Mouse (Mus musculus) bone marrow macrophage, adult 2 months (primary cell): ENCODE results near the gene Tnfaip1. TPM values are rescaled to one million over a fixed set of nuclear protein-coding genes. Genes with fewer than 3 reads are reported as not detected.
A peak's percentile ranks its signal among the peaks of the same experiment; 100 is the strongest.

Source experiments
- H3K27ac ChIP-seq: 2 replicates; pipeline ENCODE4 v1.5.1; 2012; ENCODE audit warnings: low read depth, low read length; ENCODE audit not compliant: insufficient read depth
- H3K4me1 ChIP-seq: 2 replicates; pipeline ENCODE4 v1.6.1; 2012; ENCODE audit warnings: low read length; ENCODE audit not compliant: control insufficient read depth, insufficient read depth
- H3K4me3 ChIP-seq: 2 replicates; pipeline ENCODE4 v1.5.1; 2012; ENCODE audit warnings: mild to moderate bottlenecking, low read length, moderate library complexity; ENCODE audit not compliant: insufficient read depth
- CTCF ChIP-seq: IDR thresholded peaks from 2 replicates; pipeline ENCODE4 v1.5.1; 2012; ENCODE audit warnings: low read depth, mild to moderate bottlenecking, low read length, moderate library complexity
- POLR2A ChIP-seq: IDR thresholded peaks from 2 replicates; pipeline ENCODE4 v1.6.1; 2012; ENCODE audit warnings: mild to moderate bottlenecking, low read depth, low read length, borderline replicate concordance
- polyA plus RNA-seq: library from polyadenylated mRNA; stranded (reverse); fragments of >200 nt; gene quantifications from 2 replicates; pipeline ENCODE4 v1.2.4, GENCODE M21; 2012; ENCODE audit not compliant: missing spikeins, insufficient read depth, insufficient read length

Gene Tnfaip1
- polyA plus RNA-seq, 1 experiment, result 32.3 TPM

DNA sequence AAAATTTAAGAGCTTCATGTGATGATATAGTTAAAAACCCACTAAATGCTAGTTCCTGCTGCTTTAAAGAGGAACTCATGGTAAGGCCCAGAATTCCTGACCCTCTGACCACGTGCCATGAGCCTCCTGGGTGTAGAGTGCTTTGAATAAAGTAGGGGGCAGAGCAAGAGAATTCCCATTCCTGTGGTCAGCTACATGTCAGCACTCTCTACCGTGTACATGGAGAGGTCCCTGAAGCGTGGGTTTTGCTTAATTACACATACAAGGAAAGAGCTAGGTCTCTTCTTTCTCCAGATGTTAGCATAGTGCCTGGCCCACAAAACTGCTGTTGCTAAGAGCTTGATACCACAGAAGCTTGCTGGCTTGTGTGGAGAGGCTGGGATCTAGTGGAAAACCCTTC, 30.7 kb downstream of the Tnfaip1 start:
- H3K27ac ChIP-seq, result peak overlapping the region; percentile 4; the same call in 1 of the 2 replicates
- no peak overlapping the region for H3K4me3 ChIP-seq
- no peak for TF ChIP-seq CTCF
- no peak for TF ChIP-seq POLR2A
- H3K4me1 ChIP-seq, result peaks cover 22% of the 10 kb centered on the region

DNA sequence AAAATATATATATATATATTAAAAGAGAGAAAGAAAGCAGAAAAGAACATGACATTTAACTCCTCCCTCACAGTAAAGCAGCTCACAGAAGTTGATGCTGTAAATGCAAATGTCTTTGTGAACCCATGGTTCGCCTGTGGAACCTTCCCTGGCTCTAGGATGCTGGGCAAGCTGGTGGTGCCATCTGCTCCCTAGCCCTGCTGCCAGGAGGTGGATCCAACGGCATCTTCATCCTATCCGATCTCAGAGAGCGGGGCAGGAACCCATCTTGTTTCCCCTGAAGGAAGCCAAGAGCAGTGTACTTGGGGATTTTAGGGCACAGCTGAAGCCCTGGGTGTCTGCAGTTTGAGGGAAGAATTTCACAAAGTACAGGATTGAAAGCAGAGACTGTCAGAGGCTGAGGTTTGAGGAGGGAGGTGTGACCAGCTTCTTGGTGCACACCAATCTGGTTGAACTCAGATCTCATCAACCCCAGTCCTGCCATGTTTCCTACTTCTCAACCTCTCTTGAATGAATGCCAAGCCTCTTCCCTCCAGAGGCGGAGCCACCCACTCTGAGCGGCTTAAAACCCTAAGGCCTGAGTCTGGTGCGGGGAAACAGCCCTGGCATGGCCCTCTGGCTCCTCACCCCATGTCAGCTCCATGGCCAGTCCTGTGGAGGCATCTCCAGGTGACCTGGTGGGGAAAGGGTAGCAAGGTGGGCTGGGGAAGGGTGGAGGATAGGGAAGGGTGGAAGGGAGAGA, 33.1 kb downstream of the Tnfaip1 start, which contains the start of gene Sebox:
TSS of gene Sebox (plus strand) at position 539 of the 742 bp plus-strand sequence.
- TF ChIP-seq CTCF (no peak), POLR2A (no peak)
- no peak within 1 kb of the TSS for H3K27ac ChIP-seq
- H3K4me3 ChIP-seq, result no peak within 1 kb of the TSS
- peaks cover 24% of the 10 kb centered on the region for H3K4me1 ChIP-seq

DNA sequence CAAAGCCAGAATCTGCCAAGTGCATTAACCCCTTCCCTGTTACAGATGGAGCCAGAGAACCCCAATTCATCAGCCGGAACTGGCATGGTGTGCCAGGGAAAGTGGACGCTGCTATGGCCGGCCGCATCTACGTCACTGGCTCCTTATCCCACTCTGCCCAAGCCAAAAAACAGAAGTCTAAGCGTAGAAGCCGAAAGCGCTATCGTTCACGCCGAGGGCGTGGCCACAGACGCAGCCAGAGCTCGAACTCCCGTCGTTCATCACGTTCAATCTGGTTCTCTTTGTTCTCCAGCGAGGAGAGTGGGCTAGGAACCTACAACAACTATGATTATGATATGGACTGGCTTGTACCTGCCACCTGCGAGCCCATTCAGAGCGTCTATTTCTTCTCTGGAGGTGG, 34.6 kb downstream of the Tnfaip1 start:
- TF ChIP-seq CTCF, result no peak
- no peak for TF ChIP-seq POLR2A
- no peak overlapping the region for H3K4me3 ChIP-seq
- no peak overlapping the region for H3K27ac ChIP-seq
- peaks cover 19% of the 10 kb centered on the region for H3K4me1 ChIP-seq

DNA sequence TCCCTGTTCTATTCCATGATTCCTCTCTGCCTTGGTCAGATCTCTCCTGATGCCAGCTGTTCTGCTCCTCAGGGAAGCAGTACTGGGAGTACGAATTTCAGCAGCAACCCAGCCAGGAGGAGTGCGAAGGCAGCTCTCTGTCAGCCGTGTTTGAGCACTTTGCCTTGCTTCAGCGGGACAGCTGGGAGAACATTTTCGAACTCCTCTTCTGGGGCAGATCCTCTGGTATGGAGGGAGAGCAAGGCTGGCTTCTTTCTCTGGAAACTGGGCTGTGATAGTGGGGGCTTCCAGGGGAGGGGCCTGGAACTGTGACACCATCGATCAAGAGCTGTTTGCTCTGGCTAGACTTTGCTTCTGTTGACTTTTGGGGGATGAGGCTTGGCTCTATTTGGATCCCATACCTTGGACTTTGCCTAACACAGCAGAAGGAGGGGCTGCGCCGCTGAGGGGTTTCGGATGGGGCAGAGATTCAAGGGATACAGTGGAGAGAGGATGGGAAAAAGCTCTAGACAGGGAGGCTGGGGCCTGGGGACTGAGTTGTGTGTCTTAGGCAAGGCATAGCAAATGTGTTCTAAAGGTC, 35.4 kb downstream of the Tnfaip1 start:
- H3K4me3 ChIP-seq, result no peak overlapping the region
- H3K4me1 ChIP-seq, result peaks cover 15% of the 10 kb centered on the region
- TF ChIP-seq CTCF (no peak), POLR2A (no peak)
- H3K27ac ChIP-seq, result no peak overlapping the region

DNA sequence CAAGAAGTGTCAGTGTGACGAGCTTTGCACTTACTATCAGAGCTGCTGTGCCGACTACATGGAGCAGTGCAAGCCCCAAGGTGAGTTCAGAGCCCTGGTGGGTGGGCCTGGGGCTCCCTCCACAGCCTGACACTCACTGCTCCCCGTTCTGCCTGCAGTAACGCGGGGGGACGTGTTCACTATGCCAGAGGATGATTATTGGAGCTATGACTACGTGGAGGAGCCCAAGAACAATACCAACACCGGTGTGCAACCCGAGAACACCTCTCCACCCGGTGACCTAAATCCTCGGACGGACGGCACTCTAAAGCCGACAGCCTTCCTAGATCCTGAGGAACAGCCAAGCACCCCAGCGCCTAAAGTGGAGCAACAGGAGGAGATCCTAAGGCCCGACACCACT, 36.6 kb downstream of the Tnfaip1 start:
- Histone ChIP-seq H3K27ac (no peak overlapping the region), H3K4me1 (peaks cover 7% of the 10 kb centered on the region), H3K4me3 (no peak overlapping the region)
- TF ChIP-seq POLR2A, result no peak
- TF ChIP-seq CTCF, result no peak

DNA sequence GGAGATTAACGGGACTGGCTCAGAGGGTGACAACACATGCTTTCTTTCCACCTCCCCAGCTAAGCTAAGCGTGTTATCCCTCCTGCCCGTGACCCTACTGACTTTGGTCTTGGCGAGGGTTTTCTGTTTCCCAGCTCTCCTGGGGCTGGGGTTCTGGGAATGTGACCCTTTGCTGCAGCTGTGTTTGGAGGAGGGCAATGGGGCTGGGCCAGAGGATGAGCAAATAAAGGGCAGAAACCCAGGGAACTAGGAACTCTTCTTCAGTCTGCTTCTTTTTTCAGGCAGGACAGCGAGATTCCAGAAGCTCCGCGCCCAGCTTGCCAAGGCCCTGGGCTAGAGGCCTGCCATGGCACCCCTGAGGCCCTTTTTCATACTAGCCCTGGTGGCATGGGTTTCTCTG, 37.1 kb downstream of the Tnfaip1 start, which contains the start of gene Vtn:
TSS of gene Vtn (plus strand) at position 88 of the 400 bp plus-strand sequence.
- Histone ChIP-seq H3K27ac (no peak within 1 kb of the TSS), H3K4me3 (peak within 1 kb of the TSS; percentile 59), H3K4me1 (peaks cover 7% of the 10 kb centered on the region)
- TF ChIP-seq POLR2A (no peak), CTCF (no peak)

DNA sequence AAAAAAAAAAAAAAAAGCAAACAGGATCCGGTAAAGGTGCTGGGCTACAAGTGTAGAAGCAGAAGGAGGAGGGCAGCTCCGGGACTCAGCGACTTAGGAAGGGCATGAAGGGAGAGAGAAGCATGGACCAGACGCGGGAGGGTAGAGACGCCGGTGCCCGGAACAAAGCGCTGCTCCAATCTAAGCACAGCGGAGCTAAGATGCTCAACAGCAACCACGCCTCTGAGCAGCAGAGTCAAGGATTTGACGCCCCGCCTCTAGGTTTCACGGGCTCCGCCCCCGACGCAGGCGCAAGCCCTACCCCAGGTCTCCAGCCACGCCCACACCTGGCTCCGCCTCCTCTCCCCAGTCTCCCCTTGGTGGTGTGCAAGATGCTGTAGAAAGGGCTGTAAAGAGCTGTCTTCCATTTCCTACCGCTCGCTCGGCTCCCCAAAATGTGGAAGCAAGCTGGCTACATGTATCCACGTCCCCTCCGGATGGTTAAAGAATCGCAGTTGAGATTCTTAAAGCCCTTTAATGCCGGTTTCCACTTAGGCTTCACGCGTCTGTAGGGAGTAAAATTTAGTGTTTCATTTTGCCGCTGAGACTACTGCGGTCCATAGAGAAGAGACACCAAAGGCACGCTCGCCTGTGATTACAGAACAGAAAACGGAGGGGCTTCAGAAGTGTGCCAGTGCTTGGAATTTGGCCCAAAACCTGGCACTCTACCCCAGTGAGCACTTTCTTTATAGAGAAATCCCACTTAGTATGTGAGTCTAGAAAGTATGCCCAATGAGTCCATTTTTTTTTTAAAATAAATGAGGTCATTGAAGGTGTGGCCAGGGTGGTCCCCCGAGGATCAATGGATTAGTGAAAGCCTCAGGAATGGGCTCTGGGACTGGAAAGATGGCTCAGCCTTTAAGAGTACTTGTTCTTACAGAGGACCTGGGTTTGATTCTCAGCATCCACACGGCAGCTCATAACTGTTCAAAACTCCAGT, 38.3 kb downstream of the Tnfaip1 start, which contains the start of gene Sarm1:
TSS of gene Sarm1 (minus strand) at position 211 of the 979 bp plus-strand sequence.
- TF ChIP-seq CTCF, result no peak
- TF ChIP-seq POLR2A, result no peak
- peak within 1 kb of the TSS; percentile 59 for H3K4me3 ChIP-seq
- H3K27ac ChIP-seq, result no peak within 1 kb of the TSS

DNA sequence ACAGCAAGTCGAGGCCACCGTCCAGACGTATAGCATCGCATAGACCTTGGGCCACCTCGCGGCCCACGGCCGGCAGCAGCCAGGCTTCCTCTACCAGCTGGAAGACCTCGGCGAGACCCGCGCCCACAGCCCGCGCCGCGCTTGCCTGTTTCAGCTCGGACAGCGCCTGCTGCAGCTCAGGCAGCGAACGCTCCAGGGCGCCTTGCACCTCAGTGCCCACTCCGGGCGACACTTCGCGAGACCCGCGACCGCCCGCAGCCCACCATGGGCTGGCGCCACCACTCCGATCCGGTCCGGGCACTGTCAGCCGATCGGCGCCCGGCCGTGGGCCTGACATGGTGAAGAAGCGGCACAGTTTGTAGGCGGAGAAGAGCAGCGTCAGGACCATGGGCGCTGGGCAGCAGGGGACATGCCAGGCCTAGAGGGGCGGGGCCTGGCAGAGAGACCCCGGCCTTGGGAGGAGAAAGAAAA, 39.0 kb downstream of the Tnfaip1 start:
- TF ChIP-seq POLR2A (no peak), CTCF (no peak)
- Histone ChIP-seq H3K4me1 (0 out of 2 replicates have a peak, but pooled peaks cover 4% of the 10 kb centered on the region), H3K4me3 (peak overlapping the region; percentile 59), H3K27ac (no peak overlapping the region)

More for the DNA sequence above, 38.3 kb downstream of the Tnfaip1 start, which contains the start of gene Sarm1:
- H3K4me1 ChIP-seq, result 0 out of 2 replicates have a peak, but pooled peaks cover 4% of the 10 kb centered on the region

DNA sequence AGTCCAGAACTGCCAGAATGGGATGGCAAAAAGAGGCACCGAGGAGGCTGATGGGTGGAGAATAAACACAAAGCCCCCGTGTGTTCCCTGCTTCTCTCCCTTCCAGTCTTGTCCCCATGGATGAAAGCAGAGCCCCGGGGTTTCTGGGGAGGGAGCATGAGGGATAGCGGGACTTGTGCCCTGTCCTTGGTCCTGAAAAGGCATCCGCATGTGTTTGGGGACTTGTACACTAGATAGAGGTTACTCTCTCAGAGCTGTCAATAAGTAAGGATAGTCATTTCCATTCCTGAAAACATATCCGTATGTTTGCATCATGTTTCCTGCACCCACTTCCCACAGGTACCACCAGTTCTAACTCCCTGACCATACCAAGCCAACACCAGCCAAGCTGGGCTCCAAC, 40.2 kb downstream of the Tnfaip1 start:
- Histone ChIP-seq H3K27ac (no peak overlapping the region), H3K4me1 (0 out of 2 replicates have a peak, but pooled peaks cover 4% of the 10 kb centered on the region), H3K4me3 (no peak overlapping the region)
- no peak for TF ChIP-seq POLR2A
- TF ChIP-seq CTCF, result no peak
